Mouse (Mus musculus): ENCODE measurements around the gene Bsn.

GRCm38 (mm10) chr9:108063361-108063760, 126.8 kb downstream of the Bsn start:
- no peak for TF ChIP-seq CTCF (IDR thresholded peaks at IDR 0.05; ENCODE audit: insufficient read depth, low read depth, low read length)
- TF ChIP-seq POLR2A (IDR thresholded peaks at IDR 0.05; ENCODE audit: insufficient read depth, low read depth, low read length), result no peak

All from olfactory bulb, adult 2 months (tissue).